Mouse (Mus musculus) neural tube, embryonic 12.5 days (tissue): Measurements from ENCODE around the gene Agap2. TPM values are rescaled to one million over a fixed set of nuclear protein-coding genes. Genes with fewer than 3 reads are reported as not detected.

Experiments
- ATAC-seq: fragments of 200-750 bp; cut with Nextera tagmentation; 2 replicates; pipeline ENCODE4 v1.8.0; 2017; ENCODE audit warnings: low read depth, mild to moderate bottlenecking, moderate TSS enrichment, moderate library complexity; ENCODE audit not compliant: low FRiP score
- H3K27ac ChIP-seq: fragments of 300-500 bp; sonication (generic); 2 replicates; pipeline ENCODE4 v1.5.1; 2016
- H3K27me3 ChIP-seq: fragments of 300-500 bp; sonication (generic); replicated peaks from 2 replicates; pipeline ENCODE4 v1.6.1; 2016; ENCODE audit warnings: mild to moderate bottlenecking
- H3K36me3 ChIP-seq: fragments of 300-500 bp; sonication (generic); 2 replicates; pipeline ENCODE4 v1.6.1; 2016; ENCODE audit warnings: mild to moderate bottlenecking
- H3K4me1 ChIP-seq: fragments of 300-500 bp; sonication (generic); 2 replicates; pipeline ENCODE4 v1.6.1; 2016
- H3K4me2 ChIP-seq: fragments of 300-500 bp; sonication (generic); replicated peaks from 2 replicates; pipeline ENCODE4 v1.6.1; 2016; ENCODE audit warnings: mild to moderate bottlenecking
- H3K4me3 ChIP-seq: fragments of 300-500 bp; sonication (generic); 2 replicates; pipeline ENCODE4 v1.5.1; 2016
- H3K9ac ChIP-seq: fragments of 300-500 bp; sonication (generic); 2 replicates; pipeline ENCODE4 v1.6.1; 2016; ENCODE audit warnings: mild to moderate bottlenecking
- H3K9me3 ChIP-seq: fragments of 300-500 bp; sonication (generic); 2 replicates; pipeline ENCODE4 v1.6.1; 2016; ENCODE audit warnings: mild to moderate bottlenecking
- WGBS: fragments of 180-500 bp; shearing (Covaris S2); methylation state at CpG from one replicate; pipeline ENCODE4 v1.1.7; 2016; 5-methylcytosine and 5-hydroxymethylcytosine counted together
- polyA plus RNA-seq: library from polyadenylated mRNA; unstranded; fragments of >200 nt; fragmentation: Nextera tagmentation; extraction: Ambion mirVana; gene quantifications from 2 replicates; pipeline ENCODE4 v1.2.1, GENCODE M21; 2016

The Agap2 gene
- polyA plus RNA-seq, 1 experiment from 2014 or later, result 1.3 TPM

DNA sequence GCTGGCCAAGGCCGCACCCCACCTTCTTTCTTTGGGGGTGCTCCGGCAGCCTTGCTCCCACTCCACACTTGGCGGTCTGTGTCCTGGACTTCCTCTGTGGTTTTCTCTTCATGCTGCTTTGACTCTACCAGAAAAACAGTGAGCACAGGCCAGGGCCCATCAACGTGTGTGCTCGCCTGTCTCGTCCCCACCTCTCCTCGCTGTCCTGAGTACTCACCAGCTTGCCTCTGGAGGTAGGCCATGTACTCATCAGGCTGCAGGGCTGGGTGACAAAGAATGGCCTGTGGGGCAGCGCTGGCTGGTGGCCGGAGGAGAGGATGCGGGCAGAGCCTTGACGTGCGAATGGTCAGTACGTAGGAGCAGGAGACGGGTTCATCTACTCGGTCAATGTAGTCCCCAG, 24.8 kb downstream of the Agap2 start:
- H3K4me1 ChIP-seq, result no peaks in the 10 kb centered on the region
- H3K4me3 ChIP-seq, result no peak overlapping the region
- H3K9me3 ChIP-seq, result no peaks in the 10 kb centered on the region
- no peak overlapping the region for H3K4me2 ChIP-seq
- no peaks in the 10 kb centered on the region for H3K27me3 ChIP-seq
- H3K36me3 ChIP-seq, result peaks cover 57% of the 10 kb centered on the region
- WGBS, result 93% methylated on average over 15 of the region's 15 CpGs
- H3K9ac ChIP-seq, result no peak overlapping the region
- ATAC-seq, result no peak
- H3K27ac ChIP-seq, result no peak overlapping the region

DNA sequence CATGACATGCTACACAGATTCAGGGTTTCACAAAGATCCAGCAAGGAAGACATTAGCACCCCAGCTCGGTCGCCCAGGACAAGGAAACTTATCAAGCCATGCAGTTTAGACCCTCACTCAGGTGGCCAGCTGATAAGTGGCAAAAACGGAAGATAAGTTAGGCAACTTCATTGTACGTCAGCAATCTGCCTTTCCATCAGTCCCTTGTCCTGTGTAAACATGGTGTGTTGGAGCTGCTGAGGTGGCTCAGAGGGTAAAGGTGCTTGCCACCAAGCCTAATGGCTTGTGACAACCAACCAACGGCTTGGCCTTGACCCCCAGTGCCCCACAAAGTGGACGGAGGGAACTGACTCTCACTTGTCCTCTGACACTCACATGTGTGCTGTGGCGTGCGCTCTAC, 25.3 kb downstream of the Agap2 start:
- Histone ChIP-seq H3K4me1 (no peaks in the 10 kb centered on the region), H3K9ac (no peak overlapping the region), H3K27me3 (no peaks in the 10 kb centered on the region), H3K36me3 (peaks cover 54% of the 10 kb centered on the region), H3K4me2 (no peak overlapping the region), H3K27ac (no peak overlapping the region), H3K4me3 (no peak overlapping the region), H3K9me3 (no peaks in the 10 kb centered on the region)
- WGBS, result 92% methylated on average over 8 of the region's 8 CpGs
- no peak for ATAC-seq

DNA sequence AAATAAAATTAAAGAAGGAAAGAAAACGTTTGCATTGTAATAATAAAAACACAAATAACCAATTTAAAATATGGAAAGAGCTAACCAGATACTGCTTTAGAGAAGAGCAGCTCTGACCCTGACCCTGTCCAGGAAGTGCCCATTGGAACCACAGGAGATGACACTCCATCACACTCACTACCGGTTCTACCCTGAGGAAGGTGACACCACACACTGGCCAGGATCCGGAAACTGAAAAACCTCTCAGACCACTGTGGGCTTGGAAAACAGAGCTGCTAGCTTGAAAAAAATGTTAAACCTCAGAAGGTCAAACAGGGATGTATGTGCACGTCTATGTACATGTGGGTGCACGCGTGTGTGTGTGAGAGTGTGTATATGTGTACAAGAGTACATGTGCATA, 26.1 kb downstream of the Agap2 start:
- Histone ChIP-seq H3K9me3 (no peaks in the 10 kb centered on the region), H3K4me3 (no peak overlapping the region), H3K36me3 (peaks cover 51% of the 10 kb centered on the region), H3K4me1 (no peaks in the 10 kb centered on the region), H3K9ac (no peak overlapping the region), H3K27ac (no peak overlapping the region), H3K27me3 (no peaks in the 10 kb centered on the region), H3K4me2 (no peak overlapping the region)
- no peak for ATAC-seq
- 84% methylated on average over 6 of the region's 6 CpGs for WGBS

DNA sequence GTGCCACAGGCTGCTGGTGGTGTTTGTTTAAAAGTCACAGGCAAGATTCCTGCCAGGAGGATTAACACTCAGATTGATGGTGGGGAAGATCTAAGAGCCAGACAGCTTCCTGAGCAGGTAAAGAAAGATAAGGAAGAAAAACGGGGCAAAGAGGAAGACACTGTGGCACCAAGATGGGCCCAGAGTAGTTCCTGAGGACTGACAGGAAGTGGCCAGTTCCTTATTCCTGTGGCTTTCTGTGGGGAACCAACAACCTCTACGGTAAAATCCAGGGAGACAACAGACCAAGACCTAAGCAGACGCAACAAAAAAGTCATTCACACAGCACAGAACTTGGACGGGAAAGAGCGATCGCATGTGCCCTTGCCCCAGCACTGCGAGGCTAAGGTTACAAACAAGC, 28.5 kb downstream of the Agap2 start:
- Histone ChIP-seq H3K27ac (no peak overlapping the region), H3K27me3 (no peaks in the 10 kb centered on the region), H3K4me2 (no peak overlapping the region), H3K9ac (no peak overlapping the region), H3K36me3 (peaks cover 45% of the 10 kb centered on the region), H3K9me3 (no peaks in the 10 kb centered on the region), H3K4me1 (no peaks in the 10 kb centered on the region), H3K4me3 (no peak overlapping the region)
- ATAC-seq, result no peak
- WGBS, result 90% methylated on average over 7 of the region's 7 CpGs

DNA sequence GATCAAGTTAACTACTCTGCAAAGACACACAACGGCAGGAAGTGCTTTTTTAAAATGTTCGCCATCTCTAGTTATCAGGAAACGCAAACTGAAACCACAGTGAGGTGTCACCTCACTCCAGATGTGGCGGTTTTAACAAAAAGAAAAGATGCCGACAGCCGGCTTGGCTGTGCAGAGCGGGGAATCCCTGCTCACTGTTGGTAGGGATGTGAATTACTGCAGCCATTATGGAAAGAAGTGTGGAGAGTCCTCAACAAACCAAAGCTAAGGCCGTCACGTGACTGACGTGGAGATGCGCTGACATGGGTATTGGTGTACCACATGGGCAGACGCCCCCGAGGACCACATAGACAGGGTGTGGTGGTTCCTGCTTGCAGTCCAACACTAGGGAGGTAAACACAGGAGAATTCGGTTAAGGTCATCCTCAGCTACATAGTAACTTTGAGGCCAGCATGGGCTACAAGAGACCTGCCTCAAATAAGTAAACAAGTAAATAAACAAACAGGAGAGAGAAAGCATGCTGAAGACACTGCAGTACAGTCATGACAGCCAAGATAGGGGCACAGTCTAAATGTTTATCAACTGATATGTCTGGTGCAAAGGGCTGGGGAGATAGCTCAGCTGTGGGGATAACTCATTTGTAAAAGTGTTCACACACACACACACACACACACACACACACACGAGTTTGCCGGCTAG, 32.6 kb downstream of the Agap2 start:
- Histone ChIP-seq H3K4me2 (no peak overlapping the region), H3K9me3 (no peaks in the 10 kb centered on the region), H3K36me3 (peaks cover 35% of the 10 kb centered on the region), H3K4me3 (no peak overlapping the region), H3K27me3 (no peaks in the 10 kb centered on the region), H3K27ac (no peak overlapping the region), H3K9ac (no peak overlapping the region), H3K4me1 (no peaks in the 10 kb centered on the region)
- no peak for ATAC-seq
- 91% methylated on average over 16 of the region's 16 CpGs for WGBS

DNA sequence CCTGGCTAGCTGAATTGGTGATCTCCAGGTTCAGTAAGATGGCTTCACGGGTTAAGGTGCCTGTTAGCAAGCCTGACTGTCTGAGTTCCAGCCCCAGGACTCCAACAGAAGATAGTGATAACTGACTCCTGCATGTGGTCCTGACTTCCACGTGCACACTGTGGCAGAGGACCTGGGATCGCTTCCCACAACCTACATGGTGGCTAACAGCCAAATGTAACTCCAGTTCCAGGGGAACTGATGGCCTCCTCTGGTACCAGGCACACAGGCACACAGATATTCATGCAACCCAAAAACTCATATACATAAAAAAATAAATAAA, 33.1 kb downstream of the Agap2 start:
- ATAC-seq, result no peak
- Histone ChIP-seq H3K9me3 (no peaks in the 10 kb centered on the region), H3K4me2 (no peak overlapping the region), H3K4me3 (no peak overlapping the region), H3K4me1 (no peaks in the 10 kb centered on the region), H3K27ac (no peak overlapping the region), H3K36me3 (peaks cover 40% of the 10 kb centered on the region), H3K27me3 (no peaks in the 10 kb centered on the region), H3K9ac (no peak overlapping the region)
- WGBS, result 94% methylated on average over 3 of the region's 3 CpGs

DNA sequence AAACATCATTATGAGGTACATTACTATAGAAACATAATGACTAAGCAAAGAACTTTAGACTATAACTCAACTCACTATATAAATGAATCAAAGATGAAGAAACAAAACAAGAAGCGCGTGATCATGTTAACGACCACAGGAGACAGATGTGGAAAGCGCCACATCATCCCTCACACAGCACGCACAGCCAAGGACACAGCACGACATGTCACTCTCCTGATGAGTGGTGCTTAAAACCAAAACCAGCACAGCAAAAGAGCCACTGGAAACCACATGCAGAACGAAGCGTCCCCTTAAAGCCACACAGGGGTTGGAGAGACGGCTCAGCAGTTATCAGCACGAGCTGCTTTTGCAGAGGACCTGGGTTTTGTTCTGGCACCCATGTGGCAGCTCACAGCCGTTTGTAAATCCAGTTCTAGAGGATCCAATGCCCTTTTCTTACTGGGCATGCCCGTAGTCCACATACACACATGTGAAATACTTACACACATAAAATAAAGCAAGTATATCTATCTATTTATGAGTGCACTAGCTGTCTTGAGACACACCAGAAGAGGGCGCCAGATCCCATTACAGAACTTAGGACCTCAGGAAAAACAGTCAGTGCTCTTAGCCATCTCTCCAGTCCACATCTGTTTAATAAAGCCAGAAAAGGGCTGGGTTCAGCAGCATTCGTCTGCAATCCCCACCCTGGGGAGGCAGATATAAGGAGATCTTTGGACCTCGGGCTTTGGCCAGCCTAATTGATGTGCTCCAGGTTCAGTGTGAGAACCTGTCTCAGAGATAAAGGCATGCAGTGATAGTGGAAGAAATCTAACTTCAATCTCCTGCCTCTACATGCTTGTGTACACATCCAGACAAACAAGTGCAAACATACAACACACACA, 36.2 kb downstream of the Agap2 start:
- Histone ChIP-seq H3K9ac (no peak overlapping the region), H3K36me3 (peaks cover 40% of the 10 kb centered on the region), H3K4me3 (no peak overlapping the region), H3K4me1 (no peaks in the 10 kb centered on the region), H3K27me3 (no peaks in the 10 kb centered on the region), H3K9me3 (no peaks in the 10 kb centered on the region), H3K4me2 (no peak overlapping the region), H3K27ac (no peak overlapping the region)
- no peak for ATAC-seq
- WGBS, result 93% methylated on average over 15 of the region's 15 CpGs

DNA sequence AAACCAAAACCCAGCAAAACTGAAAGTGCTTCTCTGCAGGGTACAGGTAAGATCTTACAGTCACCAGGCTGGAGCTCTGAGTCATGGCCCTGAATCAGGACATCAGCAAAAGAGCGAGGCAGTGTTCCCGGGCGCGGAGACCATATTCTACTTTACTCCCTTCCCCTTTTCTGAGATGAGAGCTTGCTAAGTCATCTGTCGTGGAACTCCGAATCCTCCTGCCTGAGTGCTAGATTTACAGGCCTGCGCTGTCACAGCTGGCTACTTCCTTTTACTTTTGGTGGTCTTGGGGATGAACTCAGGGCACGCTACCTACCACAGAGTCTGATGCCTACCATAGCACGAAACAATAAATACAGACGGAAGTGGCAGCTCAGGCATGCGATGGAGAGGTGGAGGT, 39.3 kb downstream of the Agap2 start:
- 90% methylated on average over 11 of the region's 11 CpGs for WGBS
- Histone ChIP-seq H3K4me1 (no peaks in the 10 kb centered on the region), H3K9ac (no peak overlapping the region), H3K27ac (no peak overlapping the region), H3K4me3 (no peak overlapping the region), H3K36me3 (peaks cover 53% of the 10 kb centered on the region), H3K9me3 (no peaks in the 10 kb centered on the region), H3K4me2 (no peak overlapping the region), H3K27me3 (no peaks in the 10 kb centered on the region)
- ATAC-seq, result no peak

DNA sequence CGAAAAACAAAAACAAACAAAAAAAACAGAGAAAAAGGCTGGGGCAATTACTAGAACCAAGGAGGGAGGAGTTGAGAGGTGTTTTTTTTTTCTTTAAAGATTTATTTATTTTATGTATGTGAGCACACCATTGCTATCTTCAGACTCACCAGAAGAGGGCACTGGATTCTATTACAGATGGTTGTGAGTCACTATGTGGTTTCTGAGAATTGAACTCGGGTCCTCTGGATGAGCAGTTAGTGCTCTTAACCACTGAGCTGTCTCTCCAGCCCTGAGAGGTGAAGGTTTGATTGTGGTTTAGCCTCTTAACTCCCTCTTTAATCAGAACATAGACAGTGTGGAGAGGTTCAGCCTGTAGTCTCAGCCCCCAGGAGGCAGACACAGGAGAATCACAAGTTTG, 40.0 kb downstream of the Agap2 start:
- Histone ChIP-seq H3K36me3 (peaks cover 54% of the 10 kb centered on the region), H3K27ac (no peak overlapping the region), H3K27me3 (no peaks in the 10 kb centered on the region), H3K9ac (no peak overlapping the region), H3K4me3 (no peak overlapping the region), H3K4me2 (no peak overlapping the region), H3K4me1 (peaks cover 3% of the 10 kb centered on the region), H3K9me3 (no peaks in the 10 kb centered on the region)
- ATAC-seq, result no peak
- WGBS, result 91% methylated on average over 2 of the region's 2 CpGs

DNA sequence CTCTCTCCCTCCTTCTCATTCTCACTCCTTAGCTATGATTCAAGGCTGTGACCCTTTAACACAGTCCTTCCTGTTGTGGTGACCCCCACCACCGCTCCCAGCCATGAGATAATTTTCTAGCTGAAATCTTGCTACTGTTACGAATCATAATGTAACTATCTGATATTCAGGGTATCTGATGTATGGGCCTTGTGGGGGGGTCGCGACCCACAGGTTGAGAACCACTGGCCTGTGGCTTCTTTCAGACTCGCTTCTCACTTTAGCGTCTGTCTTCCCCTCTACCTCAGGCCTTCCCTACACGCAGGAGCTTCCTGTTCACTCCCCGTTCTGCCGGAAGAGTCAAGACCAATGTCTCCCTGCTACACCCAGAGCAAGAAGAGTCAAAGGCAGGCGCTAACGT, 43.4 kb downstream of the Agap2 start:
- Histone ChIP-seq H3K9ac (no peak overlapping the region), H3K36me3 (peaks cover 42% of the 10 kb centered on the region)
- no peak for ATAC-seq

DNA sequence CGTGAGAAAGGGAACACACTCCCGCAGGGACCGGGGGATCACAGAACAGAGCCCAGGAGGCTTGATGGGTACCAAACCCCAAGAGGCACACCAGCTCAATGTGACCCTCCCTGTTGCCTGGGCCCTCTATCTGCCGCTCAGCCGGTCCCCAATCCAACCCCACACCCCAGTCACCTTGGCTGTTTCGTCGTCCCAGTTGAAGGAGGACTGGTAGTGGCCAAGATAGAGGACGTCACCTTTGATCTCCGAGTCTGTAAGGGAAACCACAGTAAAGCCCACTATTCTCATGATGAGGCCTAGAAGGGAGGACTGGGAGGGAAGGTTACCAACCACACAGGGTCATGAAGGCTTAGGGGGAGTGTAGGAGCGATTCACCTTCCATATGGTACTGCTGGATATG, 44.1 kb downstream of the Agap2 start:
- Histone ChIP-seq H3K9ac (no peak overlapping the region), H3K4me2 (no peak overlapping the region), H3K4me1 (peaks cover 18% of the 10 kb centered on the region), H3K27ac (no peak overlapping the region), H3K27me3 (no peaks in the 10 kb centered on the region), H3K9me3 (no peaks in the 10 kb centered on the region), H3K4me3 (no peak overlapping the region), H3K36me3 (peaks cover 42% of the 10 kb centered on the region)
- WGBS, result 90% methylated on average over 10 of the region's 10 CpGs
- no peak for ATAC-seq

More for the DNA sequence above, 43.4 kb downstream of the Agap2 start:
- Histone ChIP-seq H3K27me3 (no peaks in the 10 kb centered on the region), H3K27ac (no peak overlapping the region), H3K9me3 (no peaks in the 10 kb centered on the region), H3K4me3 (no peak overlapping the region), H3K4me2 (no peak overlapping the region), H3K4me1 (peaks cover 18% of the 10 kb centered on the region)
- 94% methylated on average over 11 of the region's 11 CpGs for WGBS

DNA sequence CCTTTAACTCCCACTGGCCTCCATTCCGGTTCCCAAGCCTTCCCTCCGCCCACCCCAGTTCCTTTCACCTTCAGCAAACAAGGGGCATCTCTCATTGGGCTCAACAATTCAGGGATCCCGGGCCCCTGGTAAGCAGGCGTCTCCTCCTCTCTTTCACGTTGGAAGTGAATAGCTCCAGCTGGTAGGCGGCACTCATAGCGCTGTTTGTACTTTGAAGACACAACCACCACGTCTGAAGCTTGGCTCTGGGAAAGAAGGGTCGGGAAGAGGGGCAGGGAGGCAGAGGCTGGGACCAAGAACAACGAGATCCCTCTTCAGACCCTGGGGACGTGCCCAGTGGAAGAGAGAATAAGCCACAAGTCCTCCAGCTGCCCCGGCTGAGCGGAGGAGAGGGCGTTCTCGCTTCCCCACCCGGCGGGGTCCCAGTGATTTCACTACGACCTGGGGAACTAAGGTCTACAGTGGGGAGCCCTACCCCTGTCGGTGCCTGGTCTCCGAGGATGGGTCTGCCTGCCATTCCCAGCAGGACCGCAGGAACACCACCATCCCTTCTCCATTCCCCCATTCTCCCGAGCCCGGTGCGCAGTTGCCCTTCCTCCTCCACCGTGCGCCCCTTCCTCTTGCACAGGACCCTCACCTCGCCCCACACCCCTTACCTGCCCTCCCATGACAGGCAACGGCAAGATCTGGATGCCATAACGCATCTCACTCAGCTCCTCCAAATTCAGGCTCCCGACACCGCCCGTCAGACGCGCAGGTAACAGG, 45.4 kb downstream of the Agap2 start:
- peak overlapping the region; percentile 80 for H3K9ac ChIP-seq
- no peak overlapping the region for H3K27ac ChIP-seq

More for the DNA sequence above, 45.4 kb downstream of the Agap2 start:
- Histone ChIP-seq H3K4me2 (peak overlapping the region; percentile 96), H3K9me3 (no peaks in the 10 kb centered on the region), H3K27me3 (no peaks in the 10 kb centered on the region), H3K36me3 (peaks cover 37% of the 10 kb centered on the region), H3K4me3 (peak overlapping the region; percentile 84), H3K4me1 (peaks cover 18% of the 10 kb centered on the region)
- WGBS, result 3% methylated on average over 34 of the region's 34 CpGs
- ATAC-seq, result peak; percentile 54
